Mouse (Mus musculus) megakaryocyte-erythroid progenitor cell, adult 5-6 weeks (primary cell): ENCODE results near the gene Mrln. TPM values are rescaled to one million over a fixed set of nuclear protein-coding genes. Genes with fewer than 3 reads are reported as not detected.

ENCODE experiments used
- ATAC-seq: replicated peaks from 2 replicates; pipeline ENCODE4 v1.8.0; 2016; ENCODE audit warnings: mild to moderate bottlenecking, inconsistent platforms; ENCODE audit not compliant: severe bottlenecking, poor library complexity, low FRiP score, low TSS enrichment
- total RNA-seq, 2 experiments: library from RNA; stranded (forward) in 1 of 2; stranded (reverse) in 1 of 2; fragments of 200-1000, 215-1000 nt in 1 of 2; fragments of >200 nt in 1 of 2; fragmentation: Nextera tagmentation in 1 of 2; gene quantifications; 2 replicates each; pipeline ENCODE4 v1.2.3; 2014 to 2017

The Mrln gene
- total RNA-seq, 2 experiments from 2014 or later: not detected

GRCm38 (mm10) chr10:70245559-70245945 lies 41.1 kb downstream of the Mrln start:
- ATAC-seq: no peak

DNA sequence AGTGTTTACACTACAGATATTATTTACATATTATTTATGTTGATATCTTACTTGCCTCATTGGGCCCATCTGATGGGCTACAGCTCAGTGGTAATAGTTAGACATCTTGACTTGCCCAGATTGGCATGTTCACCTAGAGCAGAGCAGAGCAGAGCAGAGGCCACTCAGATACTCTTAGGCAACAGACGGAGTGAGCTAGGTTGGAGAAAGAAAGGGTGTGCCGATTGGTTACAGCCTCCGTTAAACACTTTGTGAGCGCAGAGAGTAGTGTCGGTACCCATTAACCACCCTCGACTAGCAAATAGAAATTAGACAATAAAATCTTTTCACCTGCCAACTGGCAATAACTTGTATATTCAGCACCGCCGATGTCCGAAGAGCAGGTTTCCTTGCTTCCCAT lies 41.6 kb downstream of the Mrln start:
- ATAC-seq: no peak

GRCm38 (mm10) chr10:70250354-70250753 lies 45.9 kb downstream of the Mrln start:
- ATAC-seq: no peak

- ATAC-seq: no peak
These were observed 46.3 kb downstream of the Mrln start for GRCm38 (mm10) chr10:70250766-70251165.

- ATAC-seq: no peak
These were observed 50.2 kb downstream of the Mrln start for GRCm38 (mm10) chr10:70254666-70255065.

- ATAC-seq: no peak
These were observed 51.2 kb downstream of the Mrln start for GRCm38 (mm10) chr10:70255601-70256210.

DNA sequence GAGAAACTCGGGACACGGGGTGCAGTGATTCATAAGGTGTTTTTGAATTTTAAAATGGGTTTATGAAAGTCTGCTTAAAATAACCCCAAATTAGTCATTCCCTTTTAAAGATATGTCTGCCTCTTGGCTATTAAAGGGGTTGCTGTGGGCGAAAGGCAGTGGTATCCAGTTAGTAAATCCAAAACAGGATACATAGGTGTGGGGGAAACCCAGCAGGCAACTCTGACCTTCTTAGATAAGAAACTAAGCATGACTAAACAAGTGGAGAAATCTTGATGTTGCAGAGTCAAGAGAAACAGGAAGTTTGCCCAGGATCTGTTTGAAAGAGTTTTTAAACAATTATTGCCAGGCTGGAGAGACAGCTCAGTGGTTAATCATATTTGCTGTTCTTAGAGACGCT lies 52.6 kb downstream of the Mrln start:
- no peak for ATAC-seq

GRCm38 (mm10) chr10:70260904-70261303 lies 56.4 kb downstream of the Mrln start:
- no peak for ATAC-seq

GRCm38 (mm10) chr10:70262051-70262450 lies 57.6 kb downstream of the Mrln start:
- no peak for ATAC-seq

DNA sequence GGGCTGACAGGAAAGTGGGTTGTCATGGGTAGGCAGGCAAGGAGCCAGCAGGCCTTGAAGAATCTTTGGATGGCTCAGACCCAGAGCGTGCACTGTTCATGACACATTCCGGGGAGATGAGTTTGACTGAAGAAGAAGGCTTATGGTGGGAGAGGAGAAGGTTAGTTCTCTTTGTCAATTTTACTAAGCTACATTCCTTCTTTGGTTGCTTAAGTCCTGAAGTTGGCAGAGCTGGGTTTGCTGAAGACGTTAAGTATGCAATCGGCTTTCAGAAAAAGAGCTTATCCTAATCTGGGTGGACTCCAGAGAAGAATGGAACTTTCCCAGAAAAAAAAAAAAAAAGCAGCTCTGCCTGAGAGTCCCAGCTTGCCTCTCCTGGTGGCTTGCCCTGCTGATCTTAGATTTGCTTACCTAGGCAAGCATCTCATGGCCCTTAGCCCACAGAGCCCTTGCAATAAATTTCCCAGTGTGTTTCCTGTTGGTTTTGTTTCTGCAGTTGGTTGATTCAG lies 59.3 kb downstream of the Mrln start:
- ATAC-seq: no peak

- no peak for ATAC-seq
These were observed 60.0 kb downstream of the Mrln start for GRCm38 (mm10) chr10:70264337-70265036.

DNA sequence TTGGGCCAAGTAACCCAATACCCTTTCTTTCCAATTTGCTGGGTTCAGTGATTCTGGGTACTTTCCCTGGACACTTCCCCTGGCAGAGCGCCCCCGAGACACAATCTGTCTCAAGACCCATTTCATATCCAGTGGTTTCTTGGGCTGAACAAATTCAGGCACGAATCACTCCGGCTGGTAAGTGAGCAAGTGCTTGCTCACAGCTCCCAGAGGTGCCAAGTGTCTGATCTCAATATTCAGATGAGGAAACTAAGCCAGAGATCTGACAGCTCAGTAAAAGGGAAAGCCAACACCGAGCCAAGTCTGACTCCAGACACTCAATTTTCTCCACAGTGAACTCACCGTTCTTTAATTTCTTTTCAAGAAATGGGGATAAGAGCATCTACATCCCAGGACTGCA lies 62.0 kb downstream of the Mrln start:
- no peak for ATAC-seq

DNA sequence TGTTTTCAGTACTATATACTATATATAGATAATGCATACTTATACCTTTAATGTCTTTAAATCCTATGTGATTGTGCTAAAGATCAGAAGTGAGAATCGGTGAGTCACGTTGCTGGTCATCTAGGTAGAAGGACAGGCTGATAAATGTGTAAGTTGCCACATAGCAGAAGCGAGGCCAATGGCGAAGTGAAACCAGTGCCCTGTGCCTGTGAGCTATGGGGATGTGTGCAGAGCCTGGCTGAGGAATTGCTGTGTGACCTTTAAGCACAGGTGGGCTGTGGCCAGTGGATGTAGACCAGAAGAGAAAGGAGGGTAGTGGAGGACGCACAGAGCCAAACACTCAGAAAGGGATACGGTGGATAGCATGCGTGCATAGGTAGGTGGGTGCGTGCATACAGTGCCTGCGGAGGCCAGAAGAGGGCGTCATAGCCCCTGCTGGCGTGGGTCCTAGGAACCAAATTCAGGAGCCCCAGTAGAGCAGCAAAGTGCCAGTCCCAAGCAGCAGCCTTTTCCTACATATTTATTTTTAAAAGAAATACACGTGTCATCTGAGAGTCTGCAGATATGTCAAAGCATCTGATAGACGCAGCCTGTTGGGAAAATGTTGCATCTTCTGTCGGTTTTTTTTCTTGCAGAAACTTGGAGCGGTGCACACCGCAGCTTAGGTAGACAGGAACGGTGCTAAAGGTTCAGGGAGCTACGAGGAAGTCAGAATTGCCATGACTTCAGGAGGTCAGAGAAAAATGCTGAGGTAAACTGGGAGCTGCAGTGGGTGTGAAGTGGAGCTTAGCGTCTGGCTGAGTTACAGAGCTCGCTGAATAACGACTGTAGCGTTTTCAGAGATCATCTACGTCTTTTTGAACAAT lies 64.3 kb downstream of the Mrln start:
- ATAC-seq: no peak

Other genes with a start within 250 kb of the Mrln start
- 48.6 and 59.4 TPM in 2 replicates for gene Ccdc6, start 107.5 kb upstream of the Mrln start, total RNA-seq (2014; fragmentation: Nextera tagmentation)
- gene Ccdc6, start 107.5 kb upstream of the Mrln start, total RNA-seq (2017): 22.7 and 29.6 TPM in 2 replicates
- not detected in 2 replicates for gene Slc16a9, start 40.4 kb downstream of the Mrln start, total RNA-seq (2014; fragmentation: Nextera tagmentation)
- gene Slc16a9, start 40.4 kb downstream of the Mrln start, total RNA-seq (2017): 0.30 TPM in 1 of 2 replicates, not detected in the other
- gene Fam13c, start 235.8 kb downstream of the Mrln start, total RNA-seq (2014; fragmentation: Nextera tagmentation): not detected in 2 replicates
- not detected in 2 replicates for gene Fam13c, start 235.8 kb downstream of the Mrln start, total RNA-seq (2017)